Mouse (Mus musculus) midbrain, embryonic 10.5 days (tissue): ENCODE results near the gene Gm4553. TPM values are rescaled to one million over a fixed set of nuclear protein-coding genes. Genes with fewer than 3 reads are reported as not detected.
"Not testable (repeated sequence)": the region's sequence is repeated elsewhere in the genome, so short reads cannot be mapped to it uniquely, and the experiment has no call there.

Experiments used
- DNase-seq: peaks from one replicate; pipeline ENCODE4 v3.0.0-alpha.2; 2017; ENCODE audit warnings: low spot score
- H3K27ac ChIP-seq: fragments of 300-500 bp; sonication (generic); replicated peaks from 2 replicates; pipeline ENCODE4 v1.5.1; 2016; ENCODE audit warnings: mild to moderate bottlenecking
- H3K27me3 ChIP-seq: fragments of 300-500 bp; sonication (generic); 2 replicates; pipeline ENCODE4 v1.6.1; 2016; ENCODE audit warnings: low read depth, mild to moderate bottlenecking; ENCODE audit not compliant: poor library complexity, severe bottlenecking
- H3K36me3 ChIP-seq: fragments of 300-500 bp; sonication (generic); 2 replicates; pipeline ENCODE4 v1.6.1; 2016; ENCODE audit warnings: mild to moderate bottlenecking, moderate library complexity
- H3K4me1 ChIP-seq: fragments of 300-500 bp; sonication (generic); 2 replicates; pipeline ENCODE4 v1.6.1; 2016
- H3K4me3 ChIP-seq: fragments of 300-500 bp; sonication (generic); 2 replicates; pipeline ENCODE4 v1.5.1; 2016; ENCODE audit warnings: mild to moderate bottlenecking, moderate library complexity
- H3K9me3 ChIP-seq: fragments of 300-500 bp; sonication (generic); replicated peaks from 2 replicates; pipeline ENCODE4 v1.6.1; 2016; ENCODE audit warnings: mild to moderate bottlenecking
- WGBS: fragments of 180-500 bp; shearing (Covaris S2); methylation state at CpG from one replicate; pipeline ENCODE4 v1.1.7; 2016; 5-methylcytosine and 5-hydroxymethylcytosine counted together
- polyA plus RNA-seq: library from polyadenylated mRNA; unstranded; fragments of >200 nt; fragmentation: Nextera tagmentation; extraction: Ambion mirVana; gene quantifications from 2 replicates; pipeline ENCODE4 v1.2.1, GENCODE M21; 2016

Gene Gm4553
- polyA plus RNA-seq, 1 experiment from 2014 or later = not detected

DNA sequence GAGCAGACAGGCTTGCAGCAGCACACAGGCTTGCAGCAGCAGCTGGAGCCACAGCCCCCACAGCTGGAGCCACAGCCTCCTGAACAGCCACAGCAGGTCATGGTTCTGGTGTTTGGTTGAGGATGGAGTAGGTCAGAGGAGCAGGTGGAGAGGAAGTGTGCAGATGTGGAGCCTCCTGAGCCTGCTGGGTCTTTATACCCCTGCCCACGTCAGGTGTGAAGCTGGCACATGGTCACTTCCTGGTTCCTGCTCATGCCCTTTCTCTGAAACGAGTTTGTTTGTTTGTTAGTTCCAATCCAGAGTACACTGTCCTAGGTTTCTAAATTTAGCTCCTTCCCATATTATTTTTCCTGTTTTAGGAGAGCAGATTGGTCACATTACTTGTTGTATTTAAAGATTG, 8.5 kb downstream of the Gm4553 start, which contains the start of gene Gm29735:
TSS of gene Gm29735 (minus strand) at position 101 of the 400 bp plus-strand sequence.
- DNase-seq, H3K9me3 ChIP-seq, H3K27ac ChIP-seq, H3K27me3 ChIP-seq, H3K4me3 ChIP-seq, H3K36me3 ChIP-seq, H3K4me1 ChIP-seq: not testable (repeated sequence)
- 69% methylated on average over 2 of the region's 2 CpGs for WGBS

DNA sequence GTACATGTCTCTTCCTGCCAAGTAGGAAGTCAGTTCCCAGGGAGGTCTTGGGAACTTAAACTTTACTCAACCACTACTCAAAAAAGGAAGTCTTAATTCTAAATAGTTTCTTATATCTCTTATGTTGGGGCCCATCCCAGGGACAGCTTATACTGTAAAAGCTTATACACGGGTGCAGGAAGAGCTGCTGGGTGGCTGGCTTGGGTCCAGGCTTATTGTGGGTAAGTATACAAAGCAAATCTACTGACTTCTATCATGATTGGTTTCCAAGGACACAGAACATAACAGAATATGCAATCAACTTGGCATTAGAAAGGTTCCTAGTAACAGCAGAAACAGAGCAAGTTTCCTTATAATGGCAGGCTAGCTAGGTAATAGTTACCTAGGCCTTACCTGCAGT, 10.2 kb downstream of the Gm4553 start:
- no peak for DNase-seq
- Histone ChIP-seq H3K36me3 (no peaks in the 10 kb centered on the region), H3K27ac (no peak overlapping the region), H3K4me3 (no peak overlapping the region), H3K9me3 (no peaks in the 10 kb centered on the region), H3K27me3 (no peaks in the 10 kb centered on the region), H3K4me1 (no peaks in the 10 kb centered on the region)
- 70% methylated on average over 1 of the region's 1 CpGs for WGBS

DNA sequence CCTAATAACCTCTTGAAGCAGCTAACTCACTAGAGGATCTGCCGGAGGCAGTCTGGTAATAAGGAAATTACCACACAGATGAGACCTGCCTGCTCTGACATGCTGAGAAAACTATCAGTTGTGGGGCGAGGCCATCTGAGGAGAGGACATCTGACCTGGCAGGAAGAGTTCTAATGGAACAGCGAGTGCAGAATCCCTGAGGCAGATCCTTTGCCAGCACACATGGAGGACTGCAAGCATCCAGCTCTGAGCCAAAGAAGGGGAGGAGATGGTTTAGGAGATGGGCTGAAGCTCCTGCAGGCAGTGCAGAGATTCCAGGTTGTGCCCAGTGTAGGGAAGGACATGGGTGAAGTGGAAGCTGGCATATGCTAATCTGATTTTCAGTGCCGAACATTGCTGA, 13.3 kb downstream of the Gm4553 start:
- WGBS = 89% methylated on average over 4 of the region's 4 CpGs
- Histone ChIP-seq H3K27ac (no peak overlapping the region), H3K27me3 (no peaks in the 10 kb centered on the region), H3K4me1 (no peaks in the 10 kb centered on the region), H3K9me3 (no peaks in the 10 kb centered on the region), H3K36me3 (no peaks in the 10 kb centered on the region), H3K4me3 (no peak overlapping the region)
- no peak for DNase-seq

DNA sequence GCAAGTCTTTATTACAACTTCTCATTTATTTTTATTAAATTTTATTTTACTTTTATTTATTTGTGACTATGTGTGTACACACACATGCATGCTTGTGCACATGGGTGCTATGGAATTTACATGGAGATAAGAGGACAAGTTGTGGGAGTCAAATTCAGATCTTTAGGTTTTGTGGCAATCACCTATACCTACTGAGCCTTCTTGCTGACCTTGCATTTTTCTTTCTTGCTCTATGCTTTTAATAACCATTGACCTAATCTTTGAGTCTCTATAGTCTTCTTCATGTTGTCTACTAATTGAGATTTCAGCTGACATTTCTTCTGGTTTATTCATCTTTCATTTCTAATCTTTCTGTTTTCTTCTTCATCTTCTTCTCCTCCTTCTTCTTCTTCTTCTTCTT, 16.9 kb downstream of the Gm4553 start:
- no peaks in the 10 kb centered on the region for H3K27me3 ChIP-seq
- no peaks in the 10 kb centered on the region for H3K4me1 ChIP-seq
- DNase-seq = no peak
- H3K27ac ChIP-seq = no peak overlapping the region
- no peaks in the 10 kb centered on the region for H3K36me3 ChIP-seq
- H3K9me3 ChIP-seq = no peaks in the 10 kb centered on the region
- no peak overlapping the region for H3K4me3 ChIP-seq

DNA sequence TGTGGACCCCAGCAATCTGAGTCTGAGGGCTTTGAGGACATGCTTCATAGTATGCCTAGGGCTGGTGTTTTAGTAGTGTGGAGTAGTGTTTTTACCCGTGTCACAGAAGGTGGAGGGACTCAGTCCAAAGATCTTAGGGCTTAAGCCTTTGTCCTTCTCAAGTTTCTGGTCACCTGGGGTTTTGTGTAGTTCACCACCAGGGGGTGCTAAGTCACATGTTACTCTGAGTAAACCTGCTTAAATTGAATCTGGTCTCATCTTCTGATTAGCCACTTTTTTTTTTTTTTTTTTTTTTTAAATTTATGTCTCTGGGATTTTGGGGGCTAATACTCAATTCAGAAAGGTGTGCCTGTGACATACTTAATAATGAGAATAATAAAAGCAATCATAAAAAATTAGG, 19.5 kb downstream of the Gm4553 start:
- DNase-seq = peak; percentile 39
- no peaks in the 10 kb centered on the region for H3K36me3 ChIP-seq
- WGBS = 3% methylated on average over 1 of the region's 1 CpGs
- no peak overlapping the region for H3K27ac ChIP-seq
- H3K4me1 ChIP-seq = no peaks in the 10 kb centered on the region
- no peak overlapping the region for H3K4me3 ChIP-seq
- no peaks in the 10 kb centered on the region for H3K27me3 ChIP-seq
- H3K9me3 ChIP-seq = no peaks in the 10 kb centered on the region

DNA sequence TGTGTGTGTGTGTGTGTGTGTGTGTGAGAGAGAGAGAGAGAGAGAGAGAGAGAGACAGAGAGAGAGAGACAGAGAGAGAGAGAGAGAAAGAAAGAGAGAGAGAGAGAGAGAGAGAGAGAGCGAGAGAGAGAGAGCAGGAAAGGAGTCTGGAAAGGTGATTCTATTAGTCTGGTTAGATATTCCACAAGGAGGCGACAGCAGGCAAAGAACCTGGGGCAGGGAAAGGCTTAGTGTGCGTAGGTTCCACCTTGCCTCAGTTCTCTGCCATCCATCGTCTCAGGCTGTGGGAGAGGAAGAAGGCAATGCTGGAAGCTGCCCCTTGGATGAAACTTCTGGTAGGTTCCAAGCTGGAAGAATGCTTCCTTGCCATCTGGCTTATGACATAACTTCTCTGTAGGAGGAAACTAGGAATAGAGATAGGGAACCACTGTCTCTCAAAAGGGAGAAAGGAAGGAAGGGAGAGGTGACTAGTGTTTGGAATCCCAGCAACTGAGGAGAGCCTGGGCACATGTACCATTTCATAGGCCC, 20.1 kb downstream of the Gm4553 start:
- Histone ChIP-seq H3K4me3 (no peak overlapping the region), H3K4me1 (no peaks in the 10 kb centered on the region), H3K27me3 (no peaks in the 10 kb centered on the region), H3K9me3 (no peaks in the 10 kb centered on the region), H3K36me3 (no peaks in the 10 kb centered on the region), H3K27ac (no peak overlapping the region)
- DNase-seq = no peak
- whole genome bisulfite sequencing = 43% methylated on average over 4 of the region's 4 CpGs

DNA sequence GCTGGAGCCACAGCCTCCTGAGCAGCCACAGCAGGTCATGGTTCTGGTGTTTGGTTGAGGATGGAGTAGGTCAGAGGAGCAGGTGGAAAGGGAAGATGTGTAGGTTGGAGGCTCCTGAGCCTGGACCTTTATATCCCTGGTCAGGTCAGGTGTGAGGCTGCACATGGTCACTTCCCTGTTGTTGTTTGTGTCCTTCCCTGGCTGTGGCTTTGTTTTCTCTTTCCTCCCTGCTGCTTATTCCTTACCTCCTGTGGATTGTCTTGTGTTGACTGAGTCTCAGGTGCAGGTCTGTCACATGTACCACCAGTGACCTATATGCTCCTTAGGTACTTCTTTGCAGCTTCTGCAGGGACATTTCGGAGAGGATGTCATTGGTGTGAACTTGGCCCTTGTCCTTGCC, 21.0 kb downstream of the Gm4553 start, which contains the start of gene Gm45337:
TSS of gene Gm45337 (minus strand) at position 101 of the 400 bp plus-strand sequence.
- DNase-seq = no peak
- no peak within 1 kb of the TSS for H3K4me3 ChIP-seq
- H3K36me3 ChIP-seq = no peaks in the 10 kb centered on the region
- H3K4me1 ChIP-seq = no peaks in the 10 kb centered on the region
- no peaks in the 10 kb centered on the region for H3K9me3 ChIP-seq
- no peak within 1 kb of the TSS for H3K27ac ChIP-seq
- H3K27me3 ChIP-seq = no peaks in the 10 kb centered on the region
- WGBS = 82% methylated on average over 1 of the region's 1 CpGs

DNA sequence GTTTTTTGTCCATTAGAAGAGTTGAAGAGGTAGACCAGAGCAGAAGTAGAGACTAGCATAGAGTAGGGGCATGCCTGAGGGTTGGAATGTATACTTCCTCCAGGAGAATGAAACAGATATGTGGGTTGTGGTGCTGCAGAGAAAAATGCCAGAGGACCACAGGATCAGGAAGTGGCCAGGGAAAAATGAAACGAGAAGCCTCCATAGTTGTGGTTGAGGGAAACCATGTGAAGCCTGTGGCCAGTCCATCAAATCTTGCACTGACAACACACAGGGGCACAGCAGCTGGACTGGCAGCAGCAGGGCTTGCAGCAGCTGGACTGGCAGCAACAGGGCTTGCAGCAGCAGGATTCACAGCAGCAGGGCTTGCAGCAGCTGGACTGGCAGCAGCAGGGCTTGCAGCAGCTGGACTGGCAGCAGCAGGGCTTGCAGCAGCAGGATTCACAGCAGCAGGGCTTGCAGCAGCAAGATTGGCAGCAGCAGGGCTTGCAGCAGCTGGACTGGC, 22.0 kb downstream of the Gm4553 start:
- H3K4me3 ChIP-seq, H3K27ac ChIP-seq: not testable (repeated sequence)
- WGBS = 66% methylated on average over 1 of the region's 1 CpGs

DNA sequence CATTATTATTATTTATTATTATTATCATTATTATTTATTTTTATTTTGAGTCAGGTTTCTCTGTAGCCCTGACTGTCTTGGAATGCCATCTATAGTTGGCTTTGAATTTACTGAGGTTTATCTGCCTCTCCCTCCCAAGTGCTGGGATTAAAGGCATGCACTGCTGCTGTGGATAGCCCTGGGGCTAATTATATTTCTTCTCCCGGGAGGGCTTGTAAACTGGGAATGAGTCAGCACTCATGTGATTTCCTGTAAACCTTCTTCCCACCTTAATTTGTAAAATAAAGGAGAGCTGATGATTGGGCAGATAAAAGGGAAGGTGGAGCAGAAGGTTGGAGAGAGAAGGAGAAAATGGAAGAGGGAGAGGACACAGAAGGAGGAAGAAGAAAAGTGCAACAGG, 24.8 kb downstream of the Gm4553 start:
- no peaks in the 10 kb centered on the region for H3K27me3 ChIP-seq
- WGBS = 46% methylated on average over 1 of the region's 1 CpGs
- H3K9me3 ChIP-seq = no peaks in the 10 kb centered on the region
- H3K4me3 ChIP-seq = no peak overlapping the region
- no peaks in the 10 kb centered on the region for H3K36me3 ChIP-seq
- H3K4me1 ChIP-seq = no peaks in the 10 kb centered on the region
- no peak for DNase-seq
- no peak overlapping the region for H3K27ac ChIP-seq

More for the DNA sequence above, 22.0 kb downstream of the Gm4553 start:
- not testable (repeated sequence) for DNase-seq, H3K27me3 ChIP-seq, H3K4me1 ChIP-seq, H3K36me3 ChIP-seq, H3K9me3 ChIP-seq

DNA sequence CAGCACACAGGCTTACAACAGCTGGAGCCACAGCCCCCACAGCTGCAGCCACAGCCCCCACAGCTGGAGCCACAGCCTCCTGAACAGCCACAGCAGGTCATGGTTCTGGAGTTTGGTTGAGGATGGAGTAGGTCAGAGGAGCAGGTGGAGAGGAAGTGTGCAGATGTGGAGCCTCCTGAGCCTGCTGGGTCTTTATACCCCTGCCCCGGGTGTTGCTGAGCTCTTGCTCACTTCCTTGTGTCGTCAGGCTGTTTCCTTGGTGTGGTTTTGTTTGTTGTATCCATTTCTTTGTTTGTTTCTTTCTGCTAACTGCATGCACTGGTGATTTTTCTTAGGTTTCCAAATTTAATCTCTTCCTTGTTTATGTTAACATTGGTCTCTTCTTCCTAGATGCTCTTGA, 29.6 kb downstream of the Gm4553 start, which contains the start of gene Gm39115:
TSS of gene Gm39115 (minus strand) at position 101 of the 400 bp plus-strand sequence.
- not testable (repeated sequence) for H3K27me3 ChIP-seq, H3K27ac ChIP-seq, H3K4me3 ChIP-seq, H3K36me3 ChIP-seq, H3K9me3 ChIP-seq, DNase-seq, H3K4me1 ChIP-seq
- WGBS = 54% methylated on average over 2 of the region's 2 CpGs

DNA sequence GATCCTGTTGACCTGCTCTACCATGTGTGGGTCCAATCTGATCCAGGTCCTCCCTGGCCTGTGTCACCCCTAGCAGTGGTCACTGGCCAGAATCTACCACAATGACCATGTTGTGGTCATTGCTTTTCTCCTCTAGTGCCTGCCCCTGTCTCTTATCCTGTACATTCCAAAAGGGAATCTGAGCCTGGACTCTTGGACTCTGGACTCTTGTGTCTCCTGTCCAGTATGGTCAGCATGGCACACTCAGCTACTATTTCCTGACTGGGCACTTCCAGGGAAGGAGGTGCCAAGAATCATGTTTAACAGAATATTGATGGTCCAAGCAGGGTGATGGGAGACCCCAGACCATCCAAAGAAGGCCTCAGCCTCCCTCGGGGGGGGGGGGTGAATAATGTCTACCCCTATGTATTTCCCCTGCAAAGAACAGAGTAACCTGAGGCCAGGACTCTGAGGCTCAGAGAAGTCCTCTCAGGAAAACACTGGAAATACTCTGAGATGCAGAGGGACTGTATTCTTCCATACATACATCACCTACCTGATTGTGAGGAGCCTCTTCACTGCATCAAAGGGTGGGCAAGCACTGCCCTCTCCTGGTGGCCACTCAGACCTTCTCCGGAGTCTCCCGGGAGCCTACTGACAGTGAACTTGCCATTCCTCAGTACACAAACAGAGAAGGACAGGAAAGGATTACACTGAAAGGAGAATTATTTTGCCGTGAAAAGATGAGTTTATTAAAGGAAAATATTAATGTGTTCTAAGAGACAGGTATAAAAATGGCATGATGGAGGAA, 31.1 kb downstream of the Gm4553 start:
- H3K36me3 ChIP-seq = no peaks in the 10 kb centered on the region
- H3K4me3 ChIP-seq = no peak overlapping the region
- no peak for DNase-seq
- H3K4me1 ChIP-seq = no peaks in the 10 kb centered on the region
- 65% methylated on average over 4 of the region's 4 CpGs for WGBS
- H3K9me3 ChIP-seq = no peaks in the 10 kb centered on the region
- no peaks in the 10 kb centered on the region for H3K27me3 ChIP-seq
- no peak overlapping the region for H3K27ac ChIP-seq

DNA sequence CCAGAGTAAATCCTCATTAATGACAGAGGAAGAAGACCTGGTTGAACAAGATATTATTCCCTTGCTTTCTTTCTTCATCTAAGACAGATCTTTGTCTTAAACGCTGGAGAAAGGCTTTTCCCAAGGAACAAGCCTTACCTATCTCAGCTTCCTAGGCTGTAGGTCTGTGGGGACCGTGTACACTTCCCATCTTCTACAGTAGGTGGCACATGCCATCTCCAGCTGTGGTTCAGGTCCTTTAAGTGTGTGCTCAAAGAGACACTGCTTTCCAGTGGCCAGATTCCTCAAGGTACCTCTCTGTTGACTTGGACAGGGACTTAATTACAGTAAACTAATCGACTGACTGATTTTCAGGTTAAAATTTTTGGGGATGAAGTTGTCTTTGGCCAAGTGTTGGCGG, 36.7 kb downstream of the Gm4553 start:
- H3K36me3 ChIP-seq = no peaks in the 10 kb centered on the region
- H3K27ac ChIP-seq = no peak overlapping the region
- H3K4me1 ChIP-seq = no peaks in the 10 kb centered on the region
- 62% methylated on average over 4 of the region's 4 CpGs for WGBS
- no peak for DNase-seq
- no peaks in the 10 kb centered on the region for H3K27me3 ChIP-seq
- no peak overlapping the region for H3K4me3 ChIP-seq
- H3K9me3 ChIP-seq = no peaks in the 10 kb centered on the region

DNA sequence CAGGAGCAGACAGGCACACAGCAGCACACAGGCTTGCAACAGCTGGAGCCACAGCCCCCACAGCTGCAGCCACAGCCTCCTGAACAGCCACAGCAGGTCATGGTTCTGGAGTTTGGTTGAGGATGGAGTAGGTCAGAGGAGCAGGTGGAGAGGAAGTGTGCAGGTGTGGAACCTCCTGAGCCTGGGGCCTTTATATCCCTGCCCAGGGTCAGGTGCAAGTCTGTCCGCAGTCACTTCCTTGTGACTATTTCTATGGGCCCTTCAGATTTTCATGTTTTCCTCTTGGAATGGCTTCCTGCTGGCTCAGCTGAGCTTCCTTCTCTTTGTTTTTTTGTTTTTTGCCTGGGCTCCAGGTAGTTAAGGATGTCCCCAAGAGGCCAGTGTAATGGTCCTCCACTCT, 44.9 kb downstream of the Gm4553 start, which contains the start of gene Gm45618:
TSS of gene Gm45618 (minus strand) at position 101 of the 400 bp plus-strand sequence.
- not testable (repeated sequence) for H3K9me3 ChIP-seq, H3K27me3 ChIP-seq, H3K27ac ChIP-seq, DNase-seq, H3K36me3 ChIP-seq, H3K4me1 ChIP-seq, H3K4me3 ChIP-seq
- WGBS = 92% methylated on average over 1 of the region's 1 CpGs
